Mouse (Mus musculus): ENCODE data around the gene Txlng.

GRCm38 (mm10) chrX:162788372-162788771 lies 40.9 kb downstream of the Txlng start:
- TF ChIP-seq POLR2A (IDR thresholded peaks at IDR 0.05; ENCODE audit: borderline replicate concordance, insufficient read depth, low read length), result no peak
- TF ChIP-seq CTCF (IDR thresholded peaks at IDR 0.05; ENCODE audit: borderline replicate concordance, insufficient read depth, low read depth, low read length), result no peak

All from cerebellum, adult 2 months (tissue).